Mouse (Mus musculus) cerebellum, adult 11 months (tissue): ENCODE results near the gene Ldlrad2.

Experiments
- DNase-seq: peaks from one replicate; pipeline ENCODE4 v3.0.0; 2022

Gene Ldlrad2

DNA sequence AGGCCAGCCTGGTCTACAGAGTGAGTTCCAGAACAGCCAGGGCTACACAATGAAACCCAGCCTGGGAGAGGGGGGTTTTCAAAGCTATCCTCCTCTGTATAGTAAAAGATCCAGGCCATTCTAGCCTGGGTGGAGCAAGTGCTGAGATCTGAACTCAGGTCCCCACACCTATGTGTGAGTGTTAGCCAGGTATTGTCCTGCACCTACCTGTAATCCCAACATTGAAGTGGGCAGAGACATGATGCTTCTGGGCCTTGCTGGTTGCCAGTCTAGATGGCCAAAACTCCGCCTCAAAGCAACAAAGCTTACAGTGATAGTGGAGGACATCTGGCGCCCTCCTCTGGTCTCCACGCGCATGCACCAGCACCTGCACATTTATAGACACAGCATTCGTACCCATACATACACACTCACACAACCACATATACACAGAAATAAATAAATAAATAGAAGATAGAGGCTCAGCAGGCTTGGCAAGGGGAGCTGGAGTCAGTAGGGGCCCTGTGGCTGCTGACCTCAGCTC is 28.3 kb downstream of the Ldlrad2 start:
- DNase-seq, result peak; percentile 33

DNA sequence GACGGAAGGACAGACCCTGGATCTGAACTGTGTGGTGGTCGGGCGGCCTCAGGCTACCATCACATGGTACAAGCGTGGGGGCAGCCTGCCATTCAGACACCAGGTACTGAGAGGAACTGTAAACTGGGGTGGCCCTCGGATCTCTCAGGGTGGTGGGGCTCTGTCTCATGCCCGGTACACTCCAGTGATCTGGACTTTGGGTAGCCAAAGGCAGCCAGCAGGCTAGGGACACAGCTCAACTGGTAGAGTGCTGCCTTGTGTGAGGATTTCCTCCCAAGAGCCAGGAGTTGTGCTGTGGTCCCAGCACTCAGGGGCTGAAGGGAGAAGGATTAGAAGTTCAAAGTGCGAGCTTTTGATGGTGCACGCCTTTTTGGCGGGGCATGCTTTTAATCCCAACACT is 28.8 kb downstream of the Ldlrad2 start:
- no peak for DNase-seq

DNA sequence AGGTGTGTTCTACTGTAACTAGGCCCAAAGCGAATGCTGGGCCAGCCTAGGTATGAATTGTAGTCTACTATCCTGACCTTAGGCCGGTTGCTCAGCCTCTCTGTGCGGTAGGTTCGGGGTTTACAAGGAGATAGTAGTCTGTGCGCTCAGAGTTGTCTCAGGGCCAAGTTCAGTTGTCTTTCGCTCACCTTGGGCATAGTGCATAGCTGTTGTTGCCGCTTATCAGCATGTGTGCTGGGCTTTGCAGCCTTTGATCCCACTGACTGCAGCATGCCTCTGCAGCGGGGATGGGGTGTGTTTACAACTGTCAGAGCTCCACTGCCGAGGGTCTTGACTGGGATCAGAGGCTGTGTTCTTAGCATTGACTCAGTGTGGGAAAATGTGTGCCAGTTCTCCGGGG is 31.4 kb downstream of the Ldlrad2 start:
- no peak for DNase-seq

DNA sequence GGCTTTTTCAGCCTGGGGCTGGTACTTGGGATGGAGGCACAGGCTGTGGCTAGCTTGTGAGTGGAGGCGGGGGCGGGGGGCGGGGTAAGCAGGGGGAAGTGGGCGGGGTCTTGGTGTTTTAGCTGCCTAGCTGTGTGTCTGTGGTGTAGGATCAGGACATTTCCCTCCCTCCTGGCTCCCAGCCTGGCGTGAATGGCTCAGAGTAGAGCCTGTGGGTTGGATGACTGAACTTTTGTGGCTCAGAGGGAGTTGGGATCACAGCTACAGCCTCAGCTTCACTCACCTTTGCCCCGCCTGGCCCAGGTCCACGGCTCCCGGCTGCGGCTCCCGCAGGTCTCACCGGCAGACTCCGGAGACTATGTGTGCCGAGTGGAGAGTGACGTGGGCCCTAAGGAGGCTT is 34.0 kb downstream of the Ldlrad2 start:
- DNase-seq, result no peak

DNA sequence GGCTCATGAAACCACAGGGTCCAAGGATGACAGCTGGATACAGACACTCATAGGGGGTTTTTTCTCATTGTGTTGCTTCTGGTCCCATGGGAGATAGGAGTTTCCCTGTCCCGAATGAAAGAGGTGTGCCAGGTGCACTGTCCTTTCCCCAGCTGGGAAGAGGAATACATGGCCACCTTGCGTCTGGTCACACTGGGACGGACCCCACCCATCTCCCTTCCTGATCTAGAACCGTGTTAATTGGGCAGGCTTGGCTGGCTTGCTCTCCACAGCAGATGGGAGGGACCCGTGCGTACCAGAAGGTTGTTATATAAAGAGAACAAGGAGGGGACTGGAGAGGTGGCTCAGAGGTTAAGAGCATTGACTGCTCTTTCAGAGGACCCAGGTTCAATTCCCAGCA is 46.5 kb downstream of the Ldlrad2 start:
- DNase-seq, result no peak

DNA sequence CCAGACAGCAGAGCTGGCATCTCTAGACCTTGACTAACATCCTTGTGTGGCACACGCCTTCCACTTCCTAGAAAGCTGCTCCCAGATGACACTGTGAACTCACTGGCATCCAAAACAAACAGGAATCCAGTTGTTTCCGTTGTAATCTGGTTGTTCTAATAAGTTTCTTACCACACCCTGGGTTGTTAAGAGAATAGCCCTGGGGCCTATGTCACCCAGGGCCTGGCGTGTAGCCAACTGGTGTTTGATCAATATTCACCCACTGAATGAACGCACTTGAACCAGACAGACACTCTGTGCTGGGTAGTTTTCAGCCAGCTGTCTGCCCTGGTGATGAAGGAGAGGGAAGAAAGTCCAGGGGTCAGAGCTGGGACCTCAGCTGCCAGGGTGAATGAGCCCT is 47.0 kb downstream of the Ldlrad2 start:
- DNase-seq, result no peak

DNA sequence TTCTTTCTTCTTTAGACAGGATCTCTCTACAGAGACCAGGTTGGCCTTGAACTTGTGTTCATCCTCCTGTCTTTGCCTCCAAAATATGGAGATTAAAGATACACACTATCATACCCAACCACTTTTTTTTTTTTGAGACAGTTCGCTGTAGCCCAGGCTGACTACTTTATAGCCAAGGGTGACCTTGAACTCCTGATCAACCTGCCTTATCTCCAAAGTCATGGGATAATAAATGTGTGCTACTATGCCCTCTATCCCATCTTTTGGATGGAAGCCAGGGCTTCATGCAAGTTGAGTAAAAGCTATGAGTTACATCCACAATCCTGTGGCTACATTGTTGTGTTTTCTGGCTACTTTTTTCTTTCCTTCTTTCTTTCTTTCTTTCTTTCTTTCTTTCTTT is 48.9 kb downstream of the Ldlrad2 start:
- no peak for DNase-seq
